Mouse (Mus musculus): ENCODE measurements around the gene Denr.

DNA sequence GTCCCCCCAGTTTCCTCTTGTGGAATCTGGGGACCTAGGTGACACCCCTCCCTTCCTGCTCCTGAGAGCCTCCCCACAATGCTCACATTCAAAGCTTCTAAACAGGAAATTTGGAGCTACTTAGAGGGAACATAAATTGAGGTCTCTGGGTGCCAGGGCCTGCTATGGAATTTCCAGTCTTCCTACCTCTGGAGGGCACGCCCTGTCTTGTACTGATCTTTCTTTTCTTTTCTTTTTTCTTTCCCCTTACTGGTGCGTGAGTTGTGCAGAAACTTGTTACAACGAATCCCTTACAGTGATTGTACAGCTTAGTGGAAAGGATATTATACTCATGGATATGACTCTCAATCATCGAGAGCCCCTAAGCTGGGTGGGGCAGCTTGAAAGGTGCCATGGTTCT lies 37.4 kb upstream of the Denr start:
- TF ChIP-seq CTCF (IDR thresholded peaks at IDR 0.05; ENCODE audit: low read depth) (no peak), EP300 (IDR thresholded peaks at IDR 0.05; ENCODE audit: low read depth) (no peak)
